Mouse (Mus musculus): ENCODE data around the gene Tiam1. TPM values are rescaled to one million over a fixed set of nuclear protein-coding genes. Genes with fewer than 3 reads are reported as not detected.
A peak's percentile ranks its signal among the peaks of the same experiment; 100 is the strongest.

Tiam1 gene
- total RNA-seq, 2 experiments from 2014 or later: 80.7 to 96.3 TPM

GRCm38 (mm10) chr16:89877206-89877605 lies 266.4 kb downstream of the Tiam1 start:
- DNase-seq: no peak

- DNase-seq: no peak
These were observed 267.5 kb downstream of the Tiam1 start for GRCm38 (mm10) chr16:89876079-89876478.

- DNase-seq: no peak
These were observed 269.4 kb downstream of the Tiam1 start for GRCm38 (mm10) chr16:89874012-89874704.

- DNase-seq: peak in 1 of 2 experiments; percentile 20
These were observed 271.3 kb downstream of the Tiam1 start for GRCm38 (mm10) chr16:89872011-89872942.

GRCm38 (mm10) chr16:89871382-89871781 lies 272.2 kb downstream of the Tiam1 start:
- no peak for DNase-seq

- no peak for DNase-seq
These were observed 273.5 kb downstream of the Tiam1 start for GRCm38 (mm10) chr16:89870059-89870458.

- no peak for DNase-seq
These were observed 275.1 kb downstream of the Tiam1 start for GRCm38 (mm10) chr16:89868502-89868901.

GRCm38 (mm10) chr16:89867212-89867829 lies 276.2 kb downstream of the Tiam1 start:
- DNase-seq: no peak

- DNase-seq: no peak
These were observed 278.4 kb downstream of the Tiam1 start for GRCm38 (mm10) chr16:89865136-89865535.

GRCm38 (mm10) chr16:89864710-89865109 lies 278.9 kb downstream of the Tiam1 start:
- DNase-seq: no peak

GRCm38 (mm10) chr16:89863264-89863663 lies 280.3 kb downstream of the Tiam1 start:
- no peak for DNase-seq

- DNase-seq: no peak
These were observed 282.0 kb downstream of the Tiam1 start for GRCm38 (mm10) chr16:89861531-89861930.

- DNase-seq: no peak
These were observed 282.9 kb downstream of the Tiam1 start for GRCm38 (mm10) chr16:89860708-89861107.

GRCm38 (mm10) chr16:89857666-89858065 lies 285.9 kb downstream of the Tiam1 start:
- no peak for DNase-seq

GRCm38 (mm10) chr16:89854731-89855130 lies 288.8 kb downstream of the Tiam1 start:
- DNase-seq: no peak

- DNase-seq: no peak
These were observed 292.2 kb downstream of the Tiam1 start for GRCm38 (mm10) chr16:89851333-89851732.

- no peak for DNase-seq
These were observed 294.6 kb downstream of the Tiam1 start for GRCm38 (mm10) chr16:89848651-89849597.

- DNase-seq: no peak
These were observed 295.4 kb downstream of the Tiam1 start for GRCm38 (mm10) chr16:89848179-89848578.

GRCm38 (mm10) chr16:89845461-89845860 lies 298.1 kb downstream of the Tiam1 start:
- DNase-seq: no peak

GRCm38 (mm10) chr16:89844580-89844979 lies 299.0 kb downstream of the Tiam1 start:
- peak; percentile 24 to 55 for DNase-seq

- DNase-seq: no peak
These were observed 301.7 kb downstream of the Tiam1 start for GRCm38 (mm10) chr16:89841894-89842293.

GRCm38 (mm10) chr16:89840361-89840760 lies 303.2 kb downstream of the Tiam1 start:
- no peak for DNase-seq

Data from adrenal gland, postnatal 36 days (tissue).